Mouse (Mus musculus) ES-E14 (cell line): Measurements from ENCODE around the gene Zfp609. TPM values are rescaled to one million over a fixed set of nuclear protein-coding genes. Genes with fewer than 3 reads are reported as not detected.
"Not testable (repeated sequence)": the region's sequence is repeated elsewhere in the genome, so short reads cannot be mapped to it uniquely, and the experiment has no call there.

ENCODE experiments used
- DNase-seq: peaks from one replicate; pipeline ENCODE4 v3.0.0-alpha.2; 2013; ENCODE audit warnings: low read depth, low spot score
- H3K27ac ChIP-seq: 2 replicates; pipeline ENCODE4 v1.5.1; 2012; ENCODE audit warnings: low read depth, mild to moderate bottlenecking, low read length, moderate library complexity, mixed read lengths; ENCODE audit not compliant: poor library complexity, insufficient read depth, severe bottlenecking
- H3K36me3 ChIP-seq: 2 replicates; pipeline ENCODE4 v1.6.1; 2012; ENCODE audit warnings: mild to moderate bottlenecking, low read length, moderate library complexity, mixed read lengths; ENCODE audit not compliant: control insufficient read depth, poor library complexity, insufficient read depth, severe bottlenecking
- H3K4me1 ChIP-seq, 2 experiments: fragments of 150-350 bp in 1 of 2; sonication (generic) in 1 of 2; 2 replicates each; pipeline ENCODE4 v1.6.1; 2012; ENCODE audit warnings: low read length in 2 of 2, mild to moderate bottlenecking in 1 of 2, mixed read lengths in 1 of 2; ENCODE audit not compliant: control insufficient read depth in 2 of 2, insufficient read depth in 2 of 2, poor library complexity in 1 of 2
- H3K4me3 ChIP-seq, 2 experiments: fragments of 150-350 bp in 1 of 2; sonication (generic) in 1 of 2; 2 replicates each; pipeline ENCODE4 v1.5.1; 2012; ENCODE audit warnings: low read length in 2 of 2, low read depth in 1 of 2, mild to moderate bottlenecking in 1 of 2, mixed read lengths in 1 of 2; ENCODE audit not compliant: insufficient read depth in 1 of 2, poor library complexity in 1 of 2, severe bottlenecking in 1 of 2
- H3K9ac ChIP-seq: 2 replicates; pipeline ENCODE4 v1.6.1; 2012; ENCODE audit warnings: low read depth, mild to moderate bottlenecking, low read length, mixed read lengths; ENCODE audit not compliant: poor library complexity, insufficient read depth, severe bottlenecking
- H3K9me3 ChIP-seq: fragments of 150-350 bp; sonication (generic); 2 replicates; pipeline ENCODE4 v1.6.1; 2012; ENCODE audit warnings: low read depth, mild to moderate bottlenecking, low read length; ENCODE audit not compliant: control insufficient read depth, insufficient read depth
- CHD2 ChIP-seq: IDR thresholded peaks from 2 replicates; pipeline ENCODE4 v1.6.1; 2014; ENCODE audit warnings: mild to moderate bottlenecking, low read depth, low read length, inconsistent platforms
- HCFC1 ChIP-seq: IDR thresholded peaks from 2 replicates; pipeline ENCODE4 v1.6.1; 2012; ENCODE audit warnings: low read length, inconsistent platforms, borderline replicate concordance; ENCODE audit not compliant: insufficient read depth
- MAFK ChIP-seq: IDR thresholded peaks from 2 replicates; pipeline ENCODE4 v1.6.1; 2014; ENCODE audit warnings: mild to moderate bottlenecking, low read depth, low read length, inconsistent platforms; ENCODE audit not compliant: insufficient read depth
- ZC3H11A ChIP-seq: IDR thresholded peaks from 2 replicates; pipeline ENCODE4 v1.6.1; 2012; ENCODE audit warnings: low read depth, mild to moderate bottlenecking, inconsistent platforms, low read length, borderline replicate concordance
- ZNF384 ChIP-seq: IDR thresholded peaks from 2 replicates; pipeline ENCODE4 v1.6.1; 2012; ENCODE audit warnings: low read depth, low read length, inconsistent platforms
- in situ Hi-C, 2 experiments: fragments of 600-800 bp; cut with MboI; formaldehyde crosslinking; loops; one replicate each; pipeline ENCODE4 v1.15.1; 2025; ENCODE audit warnings: low sequenced_read_pairs in 2 of 2, inconsistent platforms in 1 of 2; ENCODE audit not compliant: unreplicated experiment in 2 of 2
- total RNA-seq: library from RNA; depleted of rRNA; stranded (reverse); fragments of 300-350 nt; gene quantifications from 2 replicates; pipeline ENCODE4 v1.2.3, GENCODE M21; 2012

Zfp609 gene
- total RNA-seq, 1 experiment, result 9.9 TPM

- TF ChIP-seq CHD2 (no peak), ZNF384 (no peak), ZC3H11A (no peak), HCFC1 (no peak), MAFK (no peak)
- in situ Hi-C loops, result no loop called here
- DNase-seq, result no peak
- no peaks in the 10 kb centered on the region for H3K9me3 ChIP-seq
- peaks cover 2 to 10% of the 10 kb centered on the region in 2 experiments; a peak in 3 of 4 replicates for H3K4me1 ChIP-seq
- no peak overlapping the region for H3K27ac ChIP-seq
- H3K9ac ChIP-seq, result no peak overlapping the region
- no peak overlapping the region for H3K4me3 ChIP-seq
- H3K36me3 ChIP-seq, result peaks cover 42% of the 10 kb centered on the region
These were observed 130.0 kb downstream of the Zfp609 start for GRCm38 (mm10) chr9:65697356-65697755.

GRCm38 (mm10) chr9:65696337-65696736, 131.0 kb downstream of the Zfp609 start:
- no peak for DNase-seq
- no peak for TF ChIP-seq ZC3H11A
- in situ Hi-C loops, result no loop called here

GRCm38 (mm10) chr9:65695646-65696045, 131.7 kb downstream of the Zfp609 start:
- Histone ChIP-seq H3K4me3 (no peak overlapping the region), H3K27ac (no peak overlapping the region), H3K9me3 (no peaks in the 10 kb centered on the region), H3K4me1 (peaks cover 2 to 13% of the 10 kb centered on the region in 2 experiments; a peak in 3 of 4 replicates), H3K36me3 (peaks cover 35% of the 10 kb centered on the region), H3K9ac (no peak overlapping the region)
- TF ChIP-seq ZNF384 (no peak), MAFK (no peak), HCFC1 (no peak), ZC3H11A (no peak), CHD2 (no peak)
- no peak for DNase-seq
- in situ Hi-C loops, result no loop called here

More at GRCm38 (mm10) chr9:65696337-65696736, 131.0 kb downstream of the Zfp609 start:
- peaks cover 2 to 13% of the 10 kb centered on the region in 2 experiments; a peak in 3 of 4 replicates for H3K4me1 ChIP-seq
- no peak overlapping the region for H3K4me3 ChIP-seq
- H3K9ac ChIP-seq, result no peak overlapping the region
- no peak overlapping the region for H3K27ac ChIP-seq
- H3K9me3 ChIP-seq, result no peaks in the 10 kb centered on the region
- peaks cover 40% of the 10 kb centered on the region for H3K36me3 ChIP-seq

GRCm38 (mm10) chr9:65692959-65693603, 134.3 kb downstream of the Zfp609 start:
- no peak overlapping the region for H3K27ac ChIP-seq
- DNase-seq, result no peak
- peaks cover 2 to 13% of the 10 kb centered on the region in 2 experiments; a peak in 3 of 4 replicates for H3K4me1 ChIP-seq
- peaks cover 31% of the 10 kb centered on the region for H3K36me3 ChIP-seq
- no peak overlapping the region for H3K4me3 ChIP-seq
- H3K9ac ChIP-seq, result no peak overlapping the region
- H3K9me3 ChIP-seq, result no peaks in the 10 kb centered on the region
- in situ Hi-C loops, result no loop called here
- TF ChIP-seq ZC3H11A (no peak), MAFK (no peak), CHD2 (no peak), HCFC1 (no peak), ZNF384 (no peak)

GRCm38 (mm10) chr9:65692466-65692865, 134.9 kb downstream of the Zfp609 start:
- Histone ChIP-seq H3K4me1 (peaks cover 2 to 13% of the 10 kb centered on the region in 2 experiments; a peak in 3 of 4 replicates), H3K9me3 (no peaks in the 10 kb centered on the region), H3K9ac (no peak overlapping the region), H3K27ac (no peak overlapping the region), H3K36me3 (peaks cover 33% of the 10 kb centered on the region), H3K4me3 (no peak overlapping the region)
- DNase-seq, result no peak
- in situ Hi-C loops, result no loop called here
- TF ChIP-seq ZC3H11A (no peak), CHD2 (no peak), ZNF384 (no peak), HCFC1 (no peak), MAFK (no peak)

- DNase-seq, H3K9me3 ChIP-seq, in situ Hi-C loops, H3K4me3 ChIP-seq, H3K9ac ChIP-seq, H3K27ac ChIP-seq: not testable (repeated sequence)
- H3K36me3 ChIP-seq, result peaks cover 20% of the 10 kb centered on the region
- peaks cover 2 to 17% of the 10 kb centered on the region in 2 experiments; a peak in 3 of 4 replicates for H3K4me1 ChIP-seq
These were observed 137.5 kb downstream of the Zfp609 start for GRCm38 (mm10) chr9:65689869-65690268.
